Mouse (Mus musculus) kidney, adult 11 months (tissue): ENCODE results near the gene Dstn.

Source experiments
- DNase-seq: peaks from one replicate; pipeline ENCODE4 v3.0.0; 2022

The Dstn gene

GRCm38 (mm10) chr2:143955746-143956145 lies 40.6 kb downstream of the Dstn start:
- peak; percentile 30 for DNase-seq

- DNase-seq = no peak
Observed at GRCm38 (mm10) chr2:143962192-143962591, 47.1 kb downstream of the Dstn start.

GRCm38 (mm10) chr2:143963318-143963717 lies 48.2 kb downstream of the Dstn start:
- no peak for DNase-seq

GRCm38 (mm10) chr2:143969260-143969659 lies 54.1 kb downstream of the Dstn start:
- DNase-seq = no peak

- DNase-seq = no peak
Observed at GRCm38 (mm10) chr2:143970841-143971240, 55.7 kb downstream of the Dstn start.

GRCm38 (mm10) chr2:143971887-143972286 lies 56.8 kb downstream of the Dstn start:
- DNase-seq = no peak

GRCm38 (mm10) chr2:143973161-143973560 lies 58.0 kb downstream of the Dstn start:
- DNase-seq = no peak

- DNase-seq = no peak
Observed at GRCm38 (mm10) chr2:143975146-143975649, 60.1 kb downstream of the Dstn start.

GRCm38 (mm10) chr2:143978444-143979147 lies 63.5 kb downstream of the Dstn start:
- no peak for DNase-seq

GRCm38 (mm10) chr2:143980781-143981398 lies 65.8 kb downstream of the Dstn start:
- DNase-seq = peak; percentile 39

- DNase-seq = no peak
Observed at GRCm38 (mm10) chr2:143982152-143982551, 67.0 kb downstream of the Dstn start.

- DNase-seq = no peak
Observed at GRCm38 (mm10) chr2:143982901-143983300, 67.8 kb downstream of the Dstn start.

GRCm38 (mm10) chr2:143983482-143983881 lies 68.4 kb downstream of the Dstn start:
- no peak for DNase-seq

GRCm38 (mm10) chr2:143987485-143987884 lies 72.4 kb downstream of the Dstn start:
- no peak for DNase-seq

- peak; percentile 41 for DNase-seq
Observed at GRCm38 (mm10) chr2:143988016-143988415, 72.9 kb downstream of the Dstn start.

- DNase-seq = peak; percentile 83
Observed at GRCm38 (mm10) chr2:143990997-143991396, 75.9 kb downstream of the Dstn start.

- no peak for DNase-seq
Observed at GRCm38 (mm10) chr2:143991964-143992672, 77.0 kb downstream of the Dstn start.
